Mouse (Mus musculus) bone marrow macrophage, adult 2 months (primary cell): ENCODE data around the gene Mis12.

ENCODE experiments used
- CTCF ChIP-seq: IDR thresholded peaks from 2 replicates; pipeline ENCODE4 v1.5.1; 2012; ENCODE audit warnings: low read depth, mild to moderate bottlenecking, low read length, moderate library complexity
- POLR2A ChIP-seq: IDR thresholded peaks from 2 replicates; pipeline ENCODE4 v1.6.1; 2012; ENCODE audit warnings: mild to moderate bottlenecking, low read depth, low read length, borderline replicate concordance

GRCm38 (mm10) chr11:70980232-70980631, 39.2 kb upstream of the Mis12 start:
- no peak for TF ChIP-seq POLR2A
- TF ChIP-seq CTCF: no peak
